Comparison of ENCODE assay signal across 14 mouse cellular contexts in the genomic region with DNA sequence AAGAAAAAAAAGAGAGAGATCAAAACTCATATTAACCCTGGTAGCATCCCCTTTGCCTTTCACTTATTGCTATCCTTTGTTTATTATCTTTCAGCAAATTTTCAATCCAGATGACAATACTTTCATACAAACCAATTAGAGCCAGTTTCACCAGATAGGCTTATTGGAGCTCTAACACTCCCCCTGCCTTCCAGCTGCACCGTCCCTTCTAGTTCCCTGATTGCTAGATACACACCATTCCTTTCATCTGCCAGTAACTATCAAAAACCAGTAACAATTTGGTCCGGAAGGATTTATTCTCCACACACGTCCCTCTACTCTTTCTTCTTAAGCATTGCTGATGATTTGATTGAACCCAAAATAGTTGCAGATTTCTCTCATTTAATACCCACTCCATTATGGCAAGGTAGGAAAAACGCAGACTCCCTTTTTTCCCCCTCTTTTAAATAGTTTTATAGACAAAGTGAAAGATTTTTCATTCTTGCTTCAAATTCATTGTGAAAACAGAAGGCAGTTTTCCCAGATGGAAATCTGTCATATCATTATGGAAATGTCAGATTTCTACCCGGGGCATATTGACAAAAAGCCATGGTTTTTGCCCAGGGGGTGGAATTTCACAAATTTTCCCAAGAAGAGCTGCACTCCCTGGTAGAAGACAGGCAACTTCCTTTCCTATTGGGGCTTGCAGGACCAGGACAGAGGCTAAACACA.
"Had no signal": no experiment of that assay in that cellular context is flagged by ENCODE, and none has a peak within 500 bp of the region (broad histone marks: within the 10 kb centered on the region; RNA-seq: fewer than 3 reads in every experiment).

No protein-coding gene starts in this region.

- DNase-seq: kidney, adult 2 months; kidney, postnatal 25 days; layer of hippocampus, adult 9-11 months; liver; liver, embryonic 13.5 days; liver, postnatal 0 days; lung, postnatal 14 days; thymus, adult 18-20 months; thymus, postnatal 14 days had no signal

- ATAC-seq: liver, postnatal 0 days had no signal

- H3K9ac ChIP-seq: liver, embryonic 13.5 days; liver, postnatal 0 days; lung, embryonic 15.5 days; midbrain, embryonic 12.5 days; neural tube, embryonic 12.5 days had no signal

- H3K36me3 ChIP-seq: liver, embryonic 13.5 days; lung, embryonic 15.5 days; midbrain, embryonic 12.5 days; neural tube, embryonic 12.5 days had no signal

- H3K27ac ChIP-seq: liver, embryonic 13.5 days; lung, embryonic 15.5 days; macrophage; midbrain, embryonic 12.5 days; neural tube, embryonic 12.5 days had no signal

- H3K4me2 ChIP-seq: liver, embryonic 13.5 days; lung, embryonic 15.5 days; midbrain, embryonic 12.5 days; neural tube, embryonic 12.5 days had no signal

- H3K4me1 ChIP-seq: liver, embryonic 13.5 days; lung, embryonic 15.5 days; megakaryocyte, embryonic 14.5 days; neural tube, embryonic 12.5 days had no signal

- H3K27me3 ChIP-seq: liver, embryonic 13.5 days; lung, embryonic 15.5 days; megakaryocyte, embryonic 14.5 days; midbrain, embryonic 12.5 days; neural tube, embryonic 12.5 days had no signal

- H3K4me3 ChIP-seq: liver, embryonic 13.5 days; lung, embryonic 15.5 days; megakaryocyte, embryonic 14.5 days; midbrain, embryonic 12.5 days; neural tube, embryonic 12.5 days had no signal

- H3K9me3 ChIP-seq: liver, embryonic 13.5 days; lung, embryonic 15.5 days; midbrain, embryonic 12.5 days; neural tube, embryonic 12.5 days had no signal
